Mouse (Mus musculus): Measurements from ENCODE around the gene 1700024B05Rik. TPM values are rescaled to one million over a fixed set of nuclear protein-coding genes. Genes with fewer than 3 reads are reported as not detected.
"Not testable (repeated sequence)": the region's sequence is repeated elsewhere in the genome, so short reads cannot be mapped to it uniquely, and the experiment has no call there.

The 1700024B05Rik gene
- not detected in 2 replicates for polyA plus RNA-seq (2016; fragmentation: Nextera tagmentation; extraction: Ambion mirVana)

GRCm38 (mm10) chr14:41943695-41944094 is at the start of gene 1700024B05Rik:
1700024B05Rik (plus strand) TSS chr14:41943995.
- H3K4me3 ChIP-seq; H3K9me3 ChIP-seq; H3K36me3 ChIP-seq (replicated peaks); H3K27me3 ChIP-seq (ENCODE audit: poor library complexity, severe bottlenecking); H3K27ac ChIP-seq; DNase-seq (ENCODE audit: extremely low spot score, low spot score); H3K4me1 ChIP-seq: not testable (repeated sequence)
- WGBS: 100% methylated on average over 1 of the region's 2 CpGs

- not testable (repeated sequence) for H3K4me3 ChIP-seq; DNase-seq (ENCODE audit: extremely low spot score, low spot score); H3K27ac ChIP-seq; H3K4me1 ChIP-seq; H3K36me3 ChIP-seq (replicated peaks); H3K27me3 ChIP-seq (ENCODE audit: poor library complexity, severe bottlenecking); H3K9me3 ChIP-seq
- no CpG with 5 or more reads among the region's 2 CpGs for WGBS
Measured at GRCm38 (mm10) chr14:41907190-41907589, 36.6 kb upstream of the 1700024B05Rik start, which contains the start of gene Gm7980. Gm7980 (minus strand) TSS chr14:41907290.

GRCm38 (mm10) chr14:41924649-41925048 is 19.1 kb upstream of the 1700024B05Rik start, which contains the start of gene 1700049E17Rik1:
1700049E17Rik1 (plus strand) TSS chr14:41924949.
- no CpG with 5 or more reads among the region's 1 CpGs for WGBS
- not testable (repeated sequence) for H3K36me3 ChIP-seq (replicated peaks); DNase-seq (ENCODE audit: extremely low spot score, low spot score); H3K27me3 ChIP-seq (ENCODE audit: poor library complexity, severe bottlenecking); H3K9me3 ChIP-seq; H3K27ac ChIP-seq; H3K4me3 ChIP-seq; H3K4me1 ChIP-seq

GRCm38 (mm10) chr14:41964095-41964494 is 20.3 kb downstream of the 1700024B05Rik start:
- H3K27me3 ChIP-seq (ENCODE audit: poor library complexity, severe bottlenecking); H3K36me3 ChIP-seq (replicated peaks); H3K27ac ChIP-seq; H3K4me3 ChIP-seq; DNase-seq (ENCODE audit: extremely low spot score, low spot score); H3K4me1 ChIP-seq: not testable (repeated sequence)
- 76% methylated on average over 4 of the region's 4 CpGs for WGBS
- peaks cover 20% of the 10 kb centered on the region for H3K9me3 ChIP-seq

GRCm38 (mm10) chr14:41967827-41968226 is 24.0 kb downstream of the 1700024B05Rik start, which contains the start of gene Gm6401:
Gm6401 (minus strand) TSS chr14:41967927.
- WGBS: 81% methylated on average over 1 of the region's 1 CpGs
- not testable (repeated sequence) for DNase-seq (ENCODE audit: extremely low spot score, low spot score); H3K27me3 ChIP-seq (ENCODE audit: poor library complexity, severe bottlenecking); H3K4me1 ChIP-seq; H3K36me3 ChIP-seq (replicated peaks); H3K27ac ChIP-seq; H3K4me3 ChIP-seq
- peaks cover 20% of the 10 kb centered on the region for H3K9me3 ChIP-seq

GRCm38 (mm10) chr14:41968596-41968995 is 24.8 kb downstream of the 1700024B05Rik start:
- H3K4me3 ChIP-seq; DNase-seq (ENCODE audit: extremely low spot score, low spot score): not testable (repeated sequence)

GRCm38 (mm10) chr14:41983225-41983624 is 39.4 kb downstream of the 1700024B05Rik start, which contains the start of gene Gm3543:
Gm3543 (minus strand) TSS chr14:41983325.
- not testable (repeated sequence) for H3K27ac ChIP-seq; H3K36me3 ChIP-seq (replicated peaks); H3K9me3 ChIP-seq; H3K27me3 ChIP-seq (ENCODE audit: poor library complexity, severe bottlenecking); H3K4me3 ChIP-seq; H3K4me1 ChIP-seq; DNase-seq (ENCODE audit: extremely low spot score, low spot score)
- WGBS: 100% methylated on average over 1 of the region's 1 CpGs

More at GRCm38 (mm10) chr14:41968596-41968995, 24.8 kb downstream of the 1700024B05Rik start:
- not testable (repeated sequence) for H3K27me3 ChIP-seq (ENCODE audit: poor library complexity, severe bottlenecking); H3K4me1 ChIP-seq; H3K27ac ChIP-seq; H3K36me3 ChIP-seq (replicated peaks)
- H3K9me3 ChIP-seq: peaks cover 20% of the 10 kb centered on the region
- 79% methylated on average over 3 of the region's 3 CpGs for WGBS

Other genes starting within 250 kb of the 1700024B05Rik start
- gene Gm8068, start 242.1 kb upstream of the 1700024B05Rik start, polyA plus RNA-seq (2016; fragmentation: Nextera tagmentation; extraction: Ambion mirVana): not detected in 2 replicates
- gene Gm7929, start 193.4 kb upstream of the 1700024B05Rik start, polyA plus RNA-seq (2016; fragmentation: Nextera tagmentation; extraction: Ambion mirVana): not detected in 2 replicates
- not detected in 2 replicates for gene Gm47189, start 171.6 kb upstream of the 1700024B05Rik start, polyA plus RNA-seq (2016; fragmentation: Nextera tagmentation; extraction: Ambion mirVana)
- gene Gm7980, start 36.7 kb upstream of the 1700024B05Rik start, polyA plus RNA-seq (2016; fragmentation: Nextera tagmentation; extraction: Ambion mirVana): not detected in 2 replicates
- gene 1700049E17Rik1, start 19.0 kb upstream of the 1700024B05Rik start, polyA plus RNA-seq (2016; fragmentation: Nextera tagmentation; extraction: Ambion mirVana): not detected in 2 replicates
- gene Gm6401, start 23.9 kb downstream of the 1700024B05Rik start, polyA plus RNA-seq (2016; fragmentation: Nextera tagmentation; extraction: Ambion mirVana): not detected in 2 replicates
- not detected in 2 replicates for gene Gm3543, start 39.3 kb downstream of the 1700024B05Rik start, polyA plus RNA-seq (2016; fragmentation: Nextera tagmentation; extraction: Ambion mirVana)
- gene Gm7951, start 173.4 kb downstream of the 1700024B05Rik start, polyA plus RNA-seq (2016; fragmentation: Nextera tagmentation; extraction: Ambion mirVana): not detected in 2 replicates
- gene Gm17027, start 218.6 kb downstream of the 1700024B05Rik start, polyA plus RNA-seq (2016; fragmentation: Nextera tagmentation; extraction: Ambion mirVana): not detected in 2 replicates
- gene Gm3573, start 246.8 kb downstream of the 1700024B05Rik start, polyA plus RNA-seq (2016; fragmentation: Nextera tagmentation; extraction: Ambion mirVana): not detected in 2 replicates

All from forebrain, embryonic 10.5 days (tissue).